Mouse (Mus musculus) spleen, postnatal 14 days (tissue): Measurements from ENCODE around the gene Dstyk.

Experiments
- DNase-seq, 2 experiments: peaks; one replicate each; pipeline ENCODE4 v3.0.0; 2021 to 2022; ENCODE audit warnings: low spot score in 2 of 2

Gene Dstyk

GRCm38 (mm10) chr1:132417319-132418251 lies at the start of gene Dstyk:
TSS of gene Dstyk (plus strand) at chr1:132417555.
- DNase-seq = peak; percentile 73 to 85

GRCm38 (mm10) chr1:132367692-132368506 lies 49.5 kb upstream of the Dstyk start:
- peak; percentile 65 to 86 for DNase-seq

GRCm38 (mm10) chr1:132370681-132371173 lies 46.6 kb upstream of the Dstyk start:
- no peak for DNase-seq

- no peak for DNase-seq
Measured at GRCm38 (mm10) chr1:132371298-132372081, 45.9 kb upstream of the Dstyk start.

- DNase-seq = no peak
Measured at GRCm38 (mm10) chr1:132372354-132372753, 45.0 kb upstream of the Dstyk start.

- no peak for DNase-seq
Measured at GRCm38 (mm10) chr1:132372896-132373534, 44.3 kb upstream of the Dstyk start.

GRCm38 (mm10) chr1:132374140-132374872 lies 43.0 kb upstream of the Dstyk start:
- peak; percentile 57 to 65 for DNase-seq

- DNase-seq = no peak
Measured at GRCm38 (mm10) chr1:132374873-132375244, 42.5 kb upstream of the Dstyk start.

- no peak for DNase-seq
Measured at GRCm38 (mm10) chr1:132375256-132375655, 42.1 kb upstream of the Dstyk start.

- DNase-seq = no peak
Measured at GRCm38 (mm10) chr1:132376211-132377054, 40.9 kb upstream of the Dstyk start.

GRCm38 (mm10) chr1:132377055-132377365 lies 40.3 kb upstream of the Dstyk start:
- no peak for DNase-seq

- DNase-seq = no peak
Measured at GRCm38 (mm10) chr1:132377811-132378210, 39.5 kb upstream of the Dstyk start.

- DNase-seq = no peak
Measured at GRCm38 (mm10) chr1:132380550-132381100, 36.7 kb upstream of the Dstyk start.

GRCm38 (mm10) chr1:132381929-132382328 lies 35.4 kb upstream of the Dstyk start:
- DNase-seq = peak in 1 of 2 experiments; percentile 32

- DNase-seq = no peak
Measured at GRCm38 (mm10) chr1:132384001-132384554, 33.3 kb upstream of the Dstyk start.

GRCm38 (mm10) chr1:132385266-132385665 lies 32.1 kb upstream of the Dstyk start:
- no peak for DNase-seq

- DNase-seq = no peak
Measured at GRCm38 (mm10) chr1:132385711-132386110, 31.6 kb upstream of the Dstyk start.

GRCm38 (mm10) chr1:132386266-132386665 lies 31.1 kb upstream of the Dstyk start:
- DNase-seq = no peak

GRCm38 (mm10) chr1:132387943-132388342 lies 29.4 kb upstream of the Dstyk start:
- no peak for DNase-seq
